Mouse (Mus musculus) liver, postnatal 0 days (tissue): Measurements from ENCODE around the gene Col6a1. TPM values are rescaled to one million over a fixed set of nuclear protein-coding genes. Genes with fewer than 3 reads are reported as not detected.

ENCODE experiments used
- ATAC-seq: fragments of 200-750 bp; cut with Nextera tagmentation; 2 replicates; pipeline ENCODE4 v1.8.0; 2017; ENCODE audit warnings: mild to moderate bottlenecking, moderate library complexity
- DNase-seq: peaks from one replicate; pipeline ENCODE4 v3.0.0-alpha.2; 2016
- H3K27ac ChIP-seq: fragments of 300-500 bp; sonication (generic); 2 replicates; pipeline ENCODE4 v1.5.1; 2014; ENCODE audit warnings: antibody characterized with exemption, moderate library complexity, mild to moderate bottlenecking, low read depth
- H3K27me3 ChIP-seq: fragments of 300-500 bp; sonication (generic); 2 replicates; pipeline ENCODE4 v1.6.1; 2014; ENCODE audit warnings: low read length, control low read depth, mixed read lengths; ENCODE audit not compliant: insufficient read depth
- H3K36me3 ChIP-seq: fragments of 300-500 bp; sonication (generic); replicated peaks from 2 replicates; pipeline ENCODE4 v1.6.1; 2014; ENCODE audit warnings: mild to moderate bottlenecking, control low read depth, low read length, moderate library complexity, mixed read lengths; ENCODE audit not compliant: insufficient read depth
- H3K4me1 ChIP-seq: fragments of 300-500 bp; sonication (generic); 2 replicates; pipeline ENCODE4 v1.6.1; 2014; ENCODE audit warnings: antibody characterized with exemption, mild to moderate bottlenecking, control low read depth; ENCODE audit not compliant: insufficient read depth
- H3K4me2 ChIP-seq: fragments of 300-500 bp; sonication (generic); 2 replicates; pipeline ENCODE4 v1.6.1; 2014; ENCODE audit warnings: low read depth, mild to moderate bottlenecking, low read length, moderate library complexity, mixed read lengths
- H3K4me3 ChIP-seq: fragments of 300-500 bp; sonication (generic); 2 replicates; pipeline ENCODE4 v1.5.1; 2014; ENCODE audit warnings: low read depth, low read length
- H3K9ac ChIP-seq: fragments of 300-500 bp; sonication (generic); replicated peaks from 2 replicates; pipeline ENCODE4 v1.6.1; 2014; ENCODE audit warnings: mild to moderate bottlenecking, moderate library complexity
- H3K9me3 ChIP-seq: fragments of 300-500 bp; sonication (generic); 2 replicates; pipeline ENCODE4 v1.6.1; 2016; ENCODE audit warnings: mild to moderate bottlenecking, control low read depth, low read length, mixed read lengths
- CTCF ChIP-seq: sonication (generic); IDR thresholded peaks from 2 replicates; pipeline ENCODE4 v1.5.1; 2016; ENCODE audit warnings: antibody characterized with exemption, low read depth
- EP300 ChIP-seq: IDR thresholded peaks from 2 replicates; pipeline ENCODE4 v1.6.1; 2016; ENCODE audit warnings: antibody characterized with exemption, low read depth, mild to moderate bottlenecking
- WGBS: fragments of 180-500 bp; shearing (Covaris S2); extraction: QIAGEN DNeasy Blood & Tissue Kit; methylation state at CpG from one replicate; pipeline ENCODE4 v1.1.7; 2014; ENCODE audit not compliant: insufficient replicate concordance; 5-methylcytosine and 5-hydroxymethylcytosine counted together
- polyA plus RNA-seq: library from polyadenylated mRNA; unstranded; fragments of >200 nt; fragmentation: Nextera tagmentation; extraction: Ambion mirVana; gene quantifications from 2 replicates; pipeline ENCODE4 v1.2.1, GENCODE M21; 2015

The Col6a1 gene
- polyA plus RNA-seq, 1 experiment from 2014 or later, result 8.7 TPM

GRCm38 (mm10) chr10:76680758-76681650, 45.0 kb downstream of the Col6a1 start:
- H3K9me3 ChIP-seq, result no peaks in the 10 kb centered on the region
- TF ChIP-seq CTCF (no peak), EP300 (no peak)
- no peaks in the 10 kb centered on the region for H3K27me3 ChIP-seq
- DNase-seq (no peak), ATAC-seq (no peak)
- no peak overlapping the region for H3K4me3 ChIP-seq
- no peaks in the 10 kb centered on the region for H3K4me1 ChIP-seq
- H3K9ac ChIP-seq, result no peak overlapping the region
- no peak overlapping the region for H3K27ac ChIP-seq
- H3K36me3 ChIP-seq, result no peaks in the 10 kb centered on the region
- 59% methylated on average over 6 of the region's 6 CpGs for WGBS
- no peak overlapping the region for H3K4me2 ChIP-seq

- no peaks in the 10 kb centered on the region for H3K9me3 ChIP-seq
- no peaks in the 10 kb centered on the region for H3K27me3 ChIP-seq
- H3K4me3 ChIP-seq, result no peak overlapping the region
- H3K36me3 ChIP-seq, result no peaks in the 10 kb centered on the region
- DNase-seq (no peak), ATAC-seq (no peak)
- TF ChIP-seq EP300 (no peak), CTCF (no peak)
- no peak overlapping the region for H3K27ac ChIP-seq
- H3K4me1 ChIP-seq, result no peaks in the 10 kb centered on the region
- 63% methylated on average over 7 of the region's 7 CpGs for WGBS
- H3K9ac ChIP-seq, result no peak overlapping the region
- no peak overlapping the region for H3K4me2 ChIP-seq
These were observed 47.8 kb downstream of the Col6a1 start for GRCm38 (mm10) chr10:76678122-76678521.

GRCm38 (mm10) chr10:76675268-76675667, 50.7 kb downstream of the Col6a1 start:
- Histone ChIP-seq H3K4me3 (no peak overlapping the region), H3K27me3 (no peaks in the 10 kb centered on the region), H3K4me1 (no peaks in the 10 kb centered on the region), H3K9me3 (no peaks in the 10 kb centered on the region), H3K36me3 (no peaks in the 10 kb centered on the region), H3K4me2 (no peak overlapping the region), H3K27ac (no peak overlapping the region), H3K9ac (no peak overlapping the region)
- 54% methylated on average over 2 of the region's 2 CpGs for WGBS
- TF ChIP-seq CTCF (no peak), EP300 (no peak)
- ATAC-seq, result no peak
- DNase-seq, result no peak

- H3K27me3 ChIP-seq, result no peaks in the 10 kb centered on the region
- TF ChIP-seq CTCF (no peak), EP300 (no peak)
- H3K4me2 ChIP-seq, result no peak overlapping the region
- WGBS, result 82% methylated on average over 6 of the region's 6 CpGs
- no peak overlapping the region for H3K27ac ChIP-seq
- no peaks in the 10 kb centered on the region for H3K36me3 ChIP-seq
- no peak for ATAC-seq
- H3K4me3 ChIP-seq, result no peak overlapping the region
- H3K9me3 ChIP-seq, result no peaks in the 10 kb centered on the region
- DNase-seq, result no peak
- H3K9ac ChIP-seq, result no peak overlapping the region
- no peaks in the 10 kb centered on the region for H3K4me1 ChIP-seq
These were observed 51.4 kb downstream of the Col6a1 start for GRCm38 (mm10) chr10:76674581-76674980.

GRCm38 (mm10) chr10:76671939-76672338, 54.0 kb downstream of the Col6a1 start:
- no peak overlapping the region for H3K9ac ChIP-seq
- whole genome bisulfite sequencing, result 85% methylated on average over 9 of the region's 9 CpGs
- no peaks in the 10 kb centered on the region for H3K27me3 ChIP-seq
- TF ChIP-seq EP300 (no peak), CTCF (no peak)
- H3K4me1 ChIP-seq, result no peaks in the 10 kb centered on the region
- no peak overlapping the region for H3K4me2 ChIP-seq
- DNase-seq, result no peak
- no peaks in the 10 kb centered on the region for H3K36me3 ChIP-seq
- H3K9me3 ChIP-seq, result no peaks in the 10 kb centered on the region
- H3K27ac ChIP-seq, result no peak overlapping the region
- no peak overlapping the region for H3K4me3 ChIP-seq
- ATAC-seq, result no peak

- peaks cover 12% of the 10 kb centered on the region for H3K9me3 ChIP-seq
- H3K36me3 ChIP-seq, result no peaks in the 10 kb centered on the region
- ATAC-seq (no peak), DNase-seq (no peak)
- no peak overlapping the region for H3K4me3 ChIP-seq
- no peak overlapping the region for H3K27ac ChIP-seq
- H3K4me2 ChIP-seq, result no peak overlapping the region
- 42% methylated on average over 7 of the region's 7 CpGs for WGBS
- no peaks in the 10 kb centered on the region for H3K27me3 ChIP-seq
- H3K9ac ChIP-seq, result no peak overlapping the region
- no peaks in the 10 kb centered on the region for H3K4me1 ChIP-seq
- TF ChIP-seq CTCF, result no peak
- no peak for TF ChIP-seq EP300
These were observed 57.1 kb downstream of the Col6a1 start for GRCm38 (mm10) chr10:76668947-76669284.
